Mouse (Mus musculus): Measurements from ENCODE around the gene Slc44a3. TPM values are rescaled to one million over a fixed set of nuclear protein-coding genes. Genes with fewer than 3 reads are reported as not detected.

Slc44a3 gene
- total RNA-seq, 2 experiments from 2014 or later = not detected

- intact Hi-C loops (cut with DNase I) = no loop called here
- no peak for DNase-seq (ENCODE audit: low spot score)
Measured at GRCm38 (mm10) chr3:121467094-121467552, 65.1 kb downstream of the Slc44a3 start.

GRCm38 (mm10) chr3:121465795-121466194, 66.4 kb downstream of the Slc44a3 start:
- DNase-seq (ENCODE audit: low spot score) = no peak
- intact Hi-C loops (cut with DNase I) = no loop called here

GRCm38 (mm10) chr3:121464733-121465305, 67.4 kb downstream of the Slc44a3 start:
- intact Hi-C loops (cut with DNase I) = no loop called here
- no peak for DNase-seq (ENCODE audit: low spot score)

GRCm38 (mm10) chr3:121462782-121463181, 69.4 kb downstream of the Slc44a3 start:
- no peak for DNase-seq (ENCODE audit: low spot score)
- intact Hi-C loops (cut with DNase I) = no loop called here

GRCm38 (mm10) chr3:121461477-121461876, 70.7 kb downstream of the Slc44a3 start:
- intact Hi-C loops (cut with DNase I) = no loop called here
- no peak for DNase-seq (ENCODE audit: low spot score)

GRCm38 (mm10) chr3:121460473-121461193, 71.6 kb downstream of the Slc44a3 start:
- intact Hi-C loops (cut with DNase I) = no loop called here
- no peak for DNase-seq (ENCODE audit: low spot score)

- intact Hi-C loops (cut with DNase I) = no loop called here
- DNase-seq (ENCODE audit: low spot score) = no peak
Measured at GRCm38 (mm10) chr3:121458545-121459492, 73.4 kb downstream of the Slc44a3 start.

GRCm38 (mm10) chr3:121451404-121451803, 80.8 kb downstream of the Slc44a3 start:
- DNase-seq (ENCODE audit: low spot score) = no peak
- intact Hi-C loops (cut with DNase I) = no loop called here

- no peak for DNase-seq (ENCODE audit: low spot score)
- intact Hi-C loops (cut with DNase I) = no loop called here
Measured at GRCm38 (mm10) chr3:121449527-121449926, 82.7 kb downstream of the Slc44a3 start.

- DNase-seq (ENCODE audit: low spot score) = no peak
- intact Hi-C loops (cut with DNase I) = no loop called here
Measured at GRCm38 (mm10) chr3:121448606-121449005, 83.6 kb downstream of the Slc44a3 start.

- no peak for DNase-seq (ENCODE audit: low spot score)
- intact Hi-C loops (cut with DNase I) = no loop called here
Measured at GRCm38 (mm10) chr3:121448029-121448468, 84.2 kb downstream of the Slc44a3 start.

- intact Hi-C loops (cut with DNase I) = no loop called here
- DNase-seq (ENCODE audit: low spot score) = no peak
Measured at GRCm38 (mm10) chr3:121446454-121446853, 85.8 kb downstream of the Slc44a3 start.

GRCm38 (mm10) chr3:121444414-121444813, 87.8 kb downstream of the Slc44a3 start:
- intact Hi-C loops (cut with DNase I) = no loop called here
- DNase-seq (ENCODE audit: low spot score) = no peak

GRCm38 (mm10) chr3:121443861-121444271, 88.3 kb downstream of the Slc44a3 start:
- no peak for DNase-seq (ENCODE audit: low spot score)
- intact Hi-C loops (cut with DNase I) = no loop called here

GRCm38 (mm10) chr3:121442288-121442687, 89.9 kb downstream of the Slc44a3 start:
- intact Hi-C loops (cut with DNase I) = no loop called here
- no peak for DNase-seq (ENCODE audit: low spot score)

- intact Hi-C loops (cut with DNase I) = no loop called here
- DNase-seq (ENCODE audit: low spot score) = no peak
Measured at GRCm38 (mm10) chr3:121441504-121441903, 90.7 kb downstream of the Slc44a3 start.

- DNase-seq (ENCODE audit: low spot score) = no peak
- intact Hi-C loops (cut with DNase I) = no loop called here
Measured at GRCm38 (mm10) chr3:121439623-121440161, 92.5 kb downstream of the Slc44a3 start.

- intact Hi-C loops (cut with DNase I) = no loop called here
- DNase-seq (ENCODE audit: low spot score) = no peak
Measured at GRCm38 (mm10) chr3:121437996-121438395, 94.2 kb downstream of the Slc44a3 start.

GRCm38 (mm10) chr3:121437070-121437469, 95.1 kb downstream of the Slc44a3 start:
- no peak for DNase-seq (ENCODE audit: low spot score)
- intact Hi-C loops (cut with DNase I) = no loop called here

GRCm38 (mm10) chr3:121435296-121435695, 96.9 kb downstream of the Slc44a3 start:
- intact Hi-C loops (cut with DNase I) = no loop called here
- DNase-seq (ENCODE audit: low spot score) = no peak
